Mouse (Mus musculus): ENCODE data around the gene Dnttip1. TPM values are rescaled to one million over a fixed set of nuclear protein-coding genes. Genes with fewer than 3 reads are reported as not detected.

Dnttip1 gene
- polyA plus RNA-seq, 1 experiment: 47.3 TPM

GRCm38 (mm10) chr2:164778015-164778287 is 32.2 kb downstream of the Dnttip1 start:
- no peak overlapping the region for H3K4me3 ChIP-seq (ENCODE audit: insufficient read depth, poor library complexity, severe bottlenecking)
- no peak for TF ChIP-seq CEBPB (IDR thresholded peaks at IDR 0.05; ENCODE audit: low read depth)
- no peak for TF ChIP-seq CTCF (IDR thresholded peaks at IDR 0.05; ENCODE audit: control insufficient read depth, insufficient read depth, insufficient read length)
- no peak for TF ChIP-seq MAX (IDR thresholded peaks at IDR 0.05)
- no peak for TF ChIP-seq MYOG (IDR thresholded peaks at IDR 0.05; ENCODE audit: control insufficient read depth, extremely low read depth, insufficient read length)
- TF ChIP-seq MYOD1 (IDR thresholded peaks at IDR 0.05; ENCODE audit: control insufficient read depth, insufficient read length, low read depth): no peak
- TF ChIP-seq USF1 (IDR thresholded peaks at IDR 0.05; ENCODE audit: low read depth): no peak
- TF ChIP-seq FOSL1 (IDR thresholded peaks at IDR 0.05; ENCODE audit: insufficient read depth, low read length, poor library complexity, severe bottlenecking): no peak
- no peak overlapping the region for H3ac ChIP-seq (ENCODE audit: control insufficient read depth, insufficient read length, low read depth)
- H3K27me3 ChIP-seq (ENCODE audit: control insufficient read depth, insufficient read depth, insufficient read length): no peaks in the 10 kb centered on the region
- no peaks in the 10 kb centered on the region for H3K79me2 ChIP-seq (ENCODE audit: control insufficient read depth, insufficient read depth)
- peaks cover 5% of the 10 kb centered on the region for H3K36me3 ChIP-seq (ENCODE audit: control insufficient read depth, insufficient read depth)
- no peaks in the 10 kb centered on the region for H3K79me3 ChIP-seq (ENCODE audit: low read depth)

GRCm38 (mm10) chr2:164778809-164779208 is 33.0 kb downstream of the Dnttip1 start:
- no peaks in the 10 kb centered on the region for H3K36me3 ChIP-seq (ENCODE audit: control insufficient read depth, insufficient read depth)
- no peak for TF ChIP-seq USF1 (IDR thresholded peaks at IDR 0.05; ENCODE audit: low read depth)
- no peak for TF ChIP-seq MAX (IDR thresholded peaks at IDR 0.05)
- TF ChIP-seq MYOG (IDR thresholded peaks at IDR 0.05; ENCODE audit: control insufficient read depth, extremely low read depth, insufficient read length): no peak
- TF ChIP-seq FOSL1 (IDR thresholded peaks at IDR 0.05; ENCODE audit: insufficient read depth, low read length, poor library complexity, severe bottlenecking): no peak
- TF ChIP-seq CEBPB (IDR thresholded peaks at IDR 0.05; ENCODE audit: low read depth): no peak
- no peak for TF ChIP-seq MYOD1 (IDR thresholded peaks at IDR 0.05; ENCODE audit: control insufficient read depth, insufficient read length, low read depth)
- TF ChIP-seq CTCF (IDR thresholded peaks at IDR 0.05; ENCODE audit: control insufficient read depth, insufficient read depth, insufficient read length): no peak
- H3K4me3 ChIP-seq (ENCODE audit: insufficient read depth, poor library complexity, severe bottlenecking): no peak overlapping the region
- no peaks in the 10 kb centered on the region for H3K27me3 ChIP-seq (ENCODE audit: control insufficient read depth, insufficient read depth, insufficient read length)
- no peak overlapping the region for H3ac ChIP-seq (ENCODE audit: control insufficient read depth, insufficient read length, low read depth)
- H3K79me3 ChIP-seq (ENCODE audit: low read depth): no peaks in the 10 kb centered on the region
- no peaks in the 10 kb centered on the region for H3K79me2 ChIP-seq (ENCODE audit: control insufficient read depth, insufficient read depth)

- Histone ChIP-seq H3ac (ENCODE audit: control insufficient read depth, insufficient read length, low read depth) (no peak within 1 kb of the TSS), H3K36me3 (ENCODE audit: control insufficient read depth, insufficient read depth) (no peaks in the 10 kb centered on the region), H3K4me3 (ENCODE audit: insufficient read depth, poor library complexity, severe bottlenecking) (no peak within 1 kb of the TSS), H3K79me2 (ENCODE audit: control insufficient read depth, insufficient read depth) (no peaks in the 10 kb centered on the region), H3K27me3 (ENCODE audit: control insufficient read depth, insufficient read depth, insufficient read length) (no peaks in the 10 kb centered on the region), H3K79me3 (ENCODE audit: low read depth) (no peaks in the 10 kb centered on the region)
- TF ChIP-seq MAX (IDR thresholded peaks at IDR 0.05) (no peak), CTCF (IDR thresholded peaks at IDR 0.05; ENCODE audit: control insufficient read depth, insufficient read depth, insufficient read length) (no peak), MYOD1 (IDR thresholded peaks at IDR 0.05; ENCODE audit: control insufficient read depth, insufficient read length, low read depth) (no peak), FOSL1 (IDR thresholded peaks at IDR 0.05; ENCODE audit: insufficient read depth, low read length, poor library complexity, severe bottlenecking) (no peak), USF1 (IDR thresholded peaks at IDR 0.05; ENCODE audit: low read depth) (no peak), CEBPB (IDR thresholded peaks at IDR 0.05; ENCODE audit: low read depth) (no peak), MYOG (IDR thresholded peaks at IDR 0.05; ENCODE audit: control insufficient read depth, extremely low read depth, insufficient read length) (no peak)
These were observed 33.8 kb downstream of the Dnttip1 start, which contains the start of gene Tnnc2 for GRCm38 (mm10) chr2:164779481-164780086. Gene Tnnc2 (minus strand): TSS chr2:164779967.

GRCm38 (mm10) chr2:164781876-164782275 is 36.1 kb downstream of the Dnttip1 start:
- Histone ChIP-seq H3K79me2 (ENCODE audit: control insufficient read depth, insufficient read depth) (no peaks in the 10 kb centered on the region), H3ac (ENCODE audit: control insufficient read depth, insufficient read length, low read depth) (no peak overlapping the region), H3K36me3 (ENCODE audit: control insufficient read depth, insufficient read depth) (no peaks in the 10 kb centered on the region), H3K27me3 (ENCODE audit: control insufficient read depth, insufficient read depth, insufficient read length) (no peaks in the 10 kb centered on the region), H3K4me3 (ENCODE audit: insufficient read depth, poor library complexity, severe bottlenecking) (no peak overlapping the region), H3K79me3 (ENCODE audit: low read depth) (no peaks in the 10 kb centered on the region)
- TF ChIP-seq USF1 (IDR thresholded peaks at IDR 0.05; ENCODE audit: low read depth) (no peak), CEBPB (IDR thresholded peaks at IDR 0.05; ENCODE audit: low read depth) (no peak), MYOD1 (IDR thresholded peaks at IDR 0.05; ENCODE audit: control insufficient read depth, insufficient read length, low read depth) (no peak), MYOG (IDR thresholded peaks at IDR 0.05; ENCODE audit: control insufficient read depth, extremely low read depth, insufficient read length) (no peak), FOSL1 (IDR thresholded peaks at IDR 0.05; ENCODE audit: insufficient read depth, low read length, poor library complexity, severe bottlenecking) (no peak), MAX (IDR thresholded peaks at IDR 0.05) (no peak)

- peaks cover 12% of the 10 kb centered on the region for H3K36me3 ChIP-seq (ENCODE audit: control insufficient read depth, insufficient read depth)
- H3K27me3 ChIP-seq (ENCODE audit: control insufficient read depth, insufficient read depth, insufficient read length): no peaks in the 10 kb centered on the region
- H3ac ChIP-seq (ENCODE audit: control insufficient read depth, insufficient read length, low read depth): no peak overlapping the region
- peaks cover 9% of the 10 kb centered on the region for H3K79me2 ChIP-seq (ENCODE audit: control insufficient read depth, insufficient read depth)
- H3K4me3 ChIP-seq (ENCODE audit: insufficient read depth, poor library complexity, severe bottlenecking): no peak overlapping the region
- no peaks in the 10 kb centered on the region for H3K79me3 ChIP-seq (ENCODE audit: low read depth)
- TF ChIP-seq CEBPB (IDR thresholded peaks at IDR 0.05; ENCODE audit: low read depth): no peak
- no peak for TF ChIP-seq MYOD1 (IDR thresholded peaks at IDR 0.05; ENCODE audit: control insufficient read depth, insufficient read length, low read depth)
- no peak for TF ChIP-seq MAX (IDR thresholded peaks at IDR 0.05)
- TF ChIP-seq MYOG (IDR thresholded peaks at IDR 0.05; ENCODE audit: control insufficient read depth, extremely low read depth, insufficient read length): no peak
- TF ChIP-seq USF1 (IDR thresholded peaks at IDR 0.05; ENCODE audit: low read depth): no peak
- no peak for TF ChIP-seq FOSL1 (IDR thresholded peaks at IDR 0.05; ENCODE audit: insufficient read depth, low read length, poor library complexity, severe bottlenecking)
- TF ChIP-seq CTCF (IDR thresholded peaks at IDR 0.05; ENCODE audit: control insufficient read depth, insufficient read depth, insufficient read length): no peak
These were observed 38.3 kb downstream of the Dnttip1 start for GRCm38 (mm10) chr2:164783926-164784581.
